Mouse (Mus musculus) thymus, adult 2 months (tissue): ENCODE data around the gene Arid3c.
"Not testable (repeated sequence)": the region's sequence is repeated elsewhere in the genome, so short reads cannot be mapped to it uniquely, and the experiment has no call there.

ENCODE experiments used
- CTCF ChIP-seq: fragments of 200-500 bp; IDR thresholded peaks from 2 replicates; pipeline ENCODE4 v1.5.1; 2012; ENCODE audit warnings: mild to moderate bottlenecking, control low read depth, low read length, moderate library complexity, borderline replicate concordance; ENCODE audit not compliant: control insufficient read depth, poor library complexity, insufficient read depth; ENCODE audit errors: extremely low read depth
- POLR2A ChIP-seq: fragments of 200-500 bp; IDR thresholded peaks from 2 replicates; pipeline ENCODE4 v1.6.1; 2012; ENCODE audit warnings: mild to moderate bottlenecking, low read length, control low read depth, moderate library complexity; ENCODE audit not compliant: control insufficient read depth, poor library complexity, insufficient read depth; ENCODE audit errors: extremely low read depth

DNA sequence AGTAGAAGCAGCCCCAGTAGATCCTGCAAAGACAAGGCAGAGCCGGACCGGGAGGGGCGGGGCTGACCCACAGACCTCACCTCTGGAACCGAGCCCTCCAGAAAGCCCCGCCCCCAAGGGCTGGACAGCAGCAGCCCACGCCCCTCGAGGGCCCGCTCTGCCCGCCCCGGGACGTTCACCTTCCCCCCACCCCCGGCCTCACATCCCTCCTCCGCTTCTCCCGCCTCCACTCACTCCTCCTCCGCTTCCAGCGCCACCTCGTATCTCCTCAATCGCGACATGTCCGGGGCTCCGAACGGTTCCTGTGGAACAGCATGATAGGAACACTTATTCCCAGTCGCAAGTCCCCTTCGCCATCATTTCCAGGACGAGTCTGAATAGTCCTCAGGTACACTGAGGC, 42.6 kb upstream of the Arid3c start:
- not testable (repeated sequence) for TF ChIP-seq POLR2A, CTCF
